8 mouse cellular contexts compared by ENCODE assay signal in the genomic region with DNA sequence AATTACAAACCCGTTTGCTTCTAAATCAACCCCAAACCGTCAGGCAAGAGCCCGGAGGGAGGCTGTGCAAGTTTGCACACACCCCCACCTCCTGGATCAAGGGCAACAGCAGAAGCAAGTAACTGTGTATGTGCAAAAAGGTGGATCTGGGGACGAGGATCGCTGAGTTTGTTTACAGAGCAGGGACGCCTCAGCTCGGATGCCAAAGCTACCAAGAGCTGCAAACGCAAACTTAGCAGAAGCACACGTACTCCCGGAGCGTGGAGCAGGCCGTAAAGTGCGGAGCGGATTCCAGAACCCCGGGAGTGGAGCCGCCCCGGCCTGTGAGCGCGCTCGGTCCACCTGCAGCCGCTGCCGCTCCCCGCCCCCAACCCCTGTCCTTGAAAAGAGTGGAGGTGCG. TPM values are rescaled to one million over a fixed set of nuclear protein-coding genes. Genes with fewer than 3 reads are reported as not detected.
A peak's percentile ranks its signal among the peaks of the same experiment; 100 is the strongest.
DNase-seq lines count a peak whose midpoint lies in the region; ATAC-seq and TF ChIP-seq lines count a peak whose summit lies in the region.

No protein-coding gene starts in this region.

- DNase-seq in MEL-GATA-1-ER (ENCODE audit: extremely low read depth, low read depth), result peak; percentile 87
- peak; percentile 96 for DNase-seq in cerebellum, adult 9-10 months
- peak; percentile 94 for DNase-seq in hindbrain, embryonic 10.5 days (ENCODE audit: low spot score)
- peak; percentile 93 for DNase-seq in layer of hippocampus, adult 9-11 months
- DNase-seq in lung, postnatal 0 days (ENCODE audit: low spot score), result peak; percentile 95
- DNase-seq in ovary, postnatal 36 days (ENCODE audit: low spot score), result peak; percentile 95
- DNase-seq in thymus, postnatal 25 days, result peak; percentile 96

- no peak; the same call in 1 of the 2 replicates for TF ChIP-seq EP300 in lung, postnatal 0 days (IDR thresholded peaks at IDR 0.05)

- peak; percentile 51 for ATAC-seq in frontal cortex, adult (ENCODE audit: low TSS enrichment)
- ATAC-seq in lung, postnatal 0 days, result peak; percentile 75

- no peaks in the 10 kb centered on the region for H3K9me3 ChIP-seq in hindbrain, embryonic 10.5 days
- no peaks in the 10 kb centered on the region for H3K9me3 ChIP-seq in lung, postnatal 0 days (ENCODE audit: low read length)

- peak; percentile 34; the same call in 1 of the 2 replicates for TF ChIP-seq CTCF in lung, postnatal 0 days (IDR thresholded peaks at IDR 0.05)

- H3K4me3 ChIP-seq in hindbrain, embryonic 10.5 days, result peak overlapping the region; percentile 94
- H3K4me3 ChIP-seq in lung, postnatal 0 days (ENCODE audit: low read depth, low read length), result peak overlapping the region; percentile 89

- no peaks in the 10 kb centered on the region for H3K27me3 ChIP-seq in hindbrain, embryonic 10.5 days (ENCODE audit: insufficient read depth, poor library complexity, severe bottlenecking)
- no peaks in the 10 kb centered on the region for H3K27me3 ChIP-seq in lung, postnatal 0 days (replicated peaks; ENCODE audit: insufficient read depth, low read length)

- H3K4me2 ChIP-seq in lung, postnatal 0 days (replicated peaks; ENCODE audit: low read depth, low read length), result peak overlapping the region; percentile 83

- H3K36me3 ChIP-seq in hindbrain, embryonic 10.5 days, result peaks cover 16% of the 10 kb centered on the region
- no peaks in the 10 kb centered on the region for H3K36me3 ChIP-seq in lung, postnatal 0 days (ENCODE audit: insufficient read depth, low read length)

- peak overlapping the region; percentile 41 for H3K9ac ChIP-seq in lung, postnatal 0 days (replicated peaks; ENCODE audit: low read depth)

- H3K4me1 ChIP-seq in hindbrain, embryonic 10.5 days (replicated peaks), result peaks cover 26% of the 10 kb centered on the region
- H3K4me1 ChIP-seq in lung, postnatal 0 days (ENCODE audit: insufficient read depth, low read depth, low read length), result no peaks in the 10 kb centered on the region; the same call in 1 of the 2 replicates

- WGBS in hindbrain, embryonic 10.5 days, result under 1% methylated on average over 24 of the region's 24 CpGs
- WGBS in lung, postnatal 0 days, result 1% methylated on average over 24 of the region's 24 CpGs

- peak overlapping the region; percentile 97 for H3K27ac ChIP-seq in hindbrain, embryonic 10.5 days
- H3K27ac ChIP-seq in lung, postnatal 0 days (ENCODE audit: low read length), result peak overlapping the region; percentile 99

RNA-seq across cellular contexts. Expression of gene Cited2, which starts 0.9 kb away (rescaled TPM):
- 76.3 and 113 TPM in 2 replicates for polyA plus RNA-seq in hindbrain, embryonic 10.5 days (2016; fragmentation: Nextera tagmentation; extraction: Ambion mirVana)
- polyA plus RNA-seq in lung, postnatal 0 days (2015; fragmentation: Nextera tagmentation; extraction: Ambion mirVana), result 53.4 and 57.9 TPM in 2 replicates

Comparison
In these comparisons a context has a peak if more than half of its experiments do, and no peak if none do; other contexts are left out.
1. Peak in every context shown above with its lines: DNase-seq, ATAC-seq, H3K4me3 ChIP-seq and H3K27ac ChIP-seq.